Mouse (Mus musculus): ENCODE results near the gene Ocel1.

Ocel1 gene

DNA sequence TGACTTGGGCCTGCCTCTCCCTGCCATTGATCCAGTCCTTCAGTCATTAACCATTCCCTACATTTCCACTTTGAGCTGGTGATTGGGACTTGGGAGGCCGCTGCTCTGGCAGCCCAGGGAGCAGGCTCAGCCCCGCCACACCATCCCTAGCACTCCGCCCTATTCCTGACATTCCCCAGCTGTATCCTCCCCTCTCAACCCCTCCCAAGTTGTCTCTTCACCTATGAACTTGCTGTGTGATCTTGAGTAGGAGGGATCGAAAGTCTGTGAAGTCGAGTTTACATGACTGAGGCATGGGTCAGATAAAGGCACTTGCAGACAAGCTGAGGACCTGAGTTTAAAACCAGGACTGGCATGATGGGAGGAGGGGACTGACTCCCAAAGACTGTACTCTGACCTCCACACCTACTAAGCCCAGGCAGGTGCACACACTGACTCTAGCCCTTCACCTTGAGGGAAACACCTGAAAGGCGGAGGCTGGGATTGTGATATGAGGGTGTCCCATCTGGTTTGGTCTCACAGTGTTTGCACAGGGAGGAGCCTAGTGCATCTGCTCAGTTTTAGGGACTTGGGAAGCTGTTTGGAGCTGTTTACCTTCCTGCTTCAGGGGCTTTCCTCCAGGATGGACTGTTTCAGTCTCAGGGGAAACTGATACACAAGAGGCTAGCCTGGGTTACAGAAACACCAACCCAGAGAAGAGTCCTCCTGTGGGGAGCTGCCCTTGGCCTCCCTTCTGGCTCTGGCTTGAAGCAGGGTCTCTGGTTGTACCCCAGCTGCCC is 32.2 kb downstream of the Ocel1 start:
- DNase-seq (ENCODE audit: low read depth, low spot score): peak; percentile 69

DNA sequence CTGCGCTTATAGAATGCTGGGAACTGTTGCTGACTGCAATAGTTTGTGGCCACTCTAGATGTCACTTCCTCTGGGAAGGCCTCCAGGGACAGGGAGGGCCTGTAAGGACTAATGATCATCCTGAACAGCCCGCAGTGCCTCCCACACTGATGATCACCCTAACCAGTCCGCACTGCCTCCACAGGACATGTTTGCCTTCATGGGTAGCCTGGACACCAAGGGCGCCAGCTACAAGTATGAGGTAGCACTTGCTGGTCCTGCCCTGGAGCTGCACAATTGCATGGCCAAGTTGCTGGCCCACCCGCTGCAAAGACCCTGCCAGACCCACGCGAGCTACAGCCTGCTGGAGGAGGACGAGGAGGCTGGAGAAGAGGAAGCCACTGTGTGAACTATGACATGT is 32.9 kb downstream of the Ocel1 start:
- DNase-seq (ENCODE audit: low read depth, low spot score): no peak

DNA sequence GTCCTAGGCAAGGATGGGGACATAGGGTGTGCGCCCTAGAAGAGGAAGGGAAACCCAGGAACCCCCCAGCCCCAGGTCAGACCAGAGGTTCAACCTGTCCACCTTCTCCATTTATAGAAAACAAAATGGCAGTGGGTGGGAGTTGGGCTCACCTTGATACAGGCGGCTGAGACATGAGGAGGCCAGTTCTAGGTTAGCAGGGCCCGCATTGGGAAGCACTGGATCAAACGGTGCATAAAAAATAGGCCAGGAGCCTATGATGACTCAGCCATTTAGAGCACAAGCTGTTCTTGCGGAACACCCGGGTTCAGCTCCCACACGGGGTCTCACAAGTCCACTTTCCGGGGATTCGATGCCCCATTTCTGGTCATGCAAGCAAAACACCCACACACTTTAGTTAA is 33.9 kb downstream of the Ocel1 start:
- DNase-seq (ENCODE audit: low read depth, low spot score): no peak

DNA sequence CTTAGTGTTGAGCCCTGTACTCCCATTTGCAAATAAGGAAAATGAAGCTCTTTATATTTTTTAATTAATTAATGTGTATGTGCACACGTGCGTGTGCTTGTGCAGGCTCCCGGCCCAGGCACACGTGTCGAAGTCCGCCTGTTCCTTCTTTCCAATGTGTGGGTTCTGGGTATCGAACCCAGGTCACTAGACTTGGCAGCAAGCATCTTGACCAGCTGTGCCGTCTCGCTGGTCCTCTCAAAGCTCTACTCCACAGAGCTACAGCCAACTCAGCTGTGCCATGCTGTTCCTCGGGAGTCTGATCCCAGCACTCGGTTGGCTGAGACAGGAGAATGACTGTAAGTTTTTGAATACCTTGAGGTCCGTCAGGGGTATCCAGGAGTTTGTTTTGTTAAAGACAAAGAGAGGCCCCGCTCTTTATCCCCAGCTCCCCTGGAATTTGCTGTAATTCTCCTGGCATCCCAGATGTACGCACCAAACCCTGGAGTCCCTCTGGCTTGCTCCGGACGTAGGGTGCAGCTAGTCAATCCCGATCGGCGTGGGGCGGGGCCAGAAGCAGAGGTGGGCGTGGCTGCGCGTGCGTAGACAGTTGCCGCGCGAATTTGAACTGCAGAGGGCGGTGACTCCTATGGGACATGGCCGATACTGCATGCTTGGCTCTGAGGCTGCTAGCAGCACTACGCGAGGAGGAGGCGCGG is 34.5 kb downstream of the Ocel1 start, which contains the start of gene Ankle1:
Gene Ankle1, plus strand, starts transcription at position 610 of the 698 bp plus-strand sequence.
- peak; percentile 99 for DNase-seq (ENCODE audit: low read depth, low spot score)

DNA sequence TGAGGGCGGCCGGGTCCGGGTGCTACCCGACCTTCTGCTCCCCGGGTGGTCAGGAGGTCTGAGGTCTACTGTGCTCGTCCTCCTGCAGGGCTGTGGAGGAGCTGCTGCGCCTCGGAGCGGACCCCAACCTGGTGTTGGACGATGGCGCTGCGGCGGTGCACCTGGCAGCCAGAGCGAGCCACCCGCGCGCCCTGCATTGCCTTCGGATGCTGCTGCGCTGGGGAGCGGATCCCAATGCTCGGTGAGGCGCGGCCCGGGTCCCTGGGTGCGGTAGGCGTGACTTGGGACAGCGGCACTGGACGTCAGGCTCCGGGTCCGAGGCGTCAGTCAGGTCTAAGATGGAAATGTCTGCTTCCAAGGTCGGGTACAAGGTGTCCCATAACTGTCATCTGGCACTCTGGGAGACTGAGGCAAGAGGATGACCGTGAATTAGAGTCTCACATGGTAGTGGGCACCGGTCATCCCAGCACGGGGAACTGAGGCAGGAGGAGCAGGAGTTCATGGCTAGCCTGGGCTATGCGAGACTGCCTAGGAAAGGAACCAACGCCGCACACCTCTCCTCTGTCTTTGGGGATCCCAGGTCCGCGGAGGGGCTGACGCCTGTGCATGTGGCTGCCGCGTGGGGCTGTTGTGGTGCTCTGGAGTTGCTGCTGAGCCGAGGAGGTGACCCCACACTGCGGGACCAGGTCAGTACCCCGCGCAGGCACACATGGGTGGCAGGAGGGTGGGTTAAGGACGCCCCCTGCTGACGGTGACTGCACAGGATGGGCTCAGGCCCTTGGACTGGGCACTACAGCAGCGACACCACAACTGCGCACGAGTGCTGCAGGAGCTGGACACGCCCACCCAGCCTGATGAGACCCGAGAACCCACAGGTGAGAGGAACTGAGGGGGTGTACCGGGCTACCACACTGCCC is 35.3 kb downstream of the Ocel1 start:
- peak; percentile 86 for DNase-seq (ENCODE audit: low read depth, low spot score)

DNA sequence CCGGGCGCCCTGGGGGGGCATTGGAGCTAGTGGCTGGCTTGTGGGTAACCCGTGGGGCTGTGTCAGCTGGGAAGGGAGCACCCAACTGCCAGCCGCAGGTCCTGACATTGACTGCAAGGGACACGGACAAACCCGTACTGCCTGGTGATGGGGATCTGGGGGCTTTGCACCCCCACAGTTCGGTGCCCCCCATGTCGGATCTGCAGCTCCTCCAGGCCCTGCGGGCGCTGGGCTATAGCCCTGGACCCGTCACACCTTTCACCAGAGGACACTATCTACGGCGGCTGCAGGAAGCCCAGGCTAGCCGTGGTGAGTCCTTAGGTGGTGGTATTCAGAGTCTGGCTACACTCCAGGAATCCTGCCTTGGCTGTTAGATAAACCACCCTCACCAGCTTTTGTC is 36.3 kb downstream of the Ocel1 start:
- no peak for DNase-seq (ENCODE audit: low read depth, low spot score)

DNA sequence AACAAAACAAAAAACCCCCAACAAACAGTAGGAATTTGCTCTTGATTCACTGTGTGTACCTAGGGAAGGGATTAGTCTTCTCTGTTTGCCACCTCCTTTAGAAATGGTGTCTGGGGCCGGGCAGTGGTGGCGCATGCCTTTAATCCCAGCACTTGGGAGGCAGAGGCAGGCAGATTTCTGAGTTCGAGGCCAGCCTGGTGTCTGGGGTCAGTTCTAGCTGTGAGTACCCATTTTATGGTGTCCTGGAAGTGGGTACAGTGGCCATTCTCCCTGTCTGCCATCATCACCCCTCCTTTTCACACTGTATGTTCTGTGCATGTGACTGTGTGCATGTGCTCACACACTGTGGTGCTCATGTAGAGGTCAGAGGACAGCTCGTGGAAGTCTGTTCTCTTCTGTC is 37.1 kb downstream of the Ocel1 start:
- no peak for DNase-seq (ENCODE audit: low read depth, low spot score)

DNA sequence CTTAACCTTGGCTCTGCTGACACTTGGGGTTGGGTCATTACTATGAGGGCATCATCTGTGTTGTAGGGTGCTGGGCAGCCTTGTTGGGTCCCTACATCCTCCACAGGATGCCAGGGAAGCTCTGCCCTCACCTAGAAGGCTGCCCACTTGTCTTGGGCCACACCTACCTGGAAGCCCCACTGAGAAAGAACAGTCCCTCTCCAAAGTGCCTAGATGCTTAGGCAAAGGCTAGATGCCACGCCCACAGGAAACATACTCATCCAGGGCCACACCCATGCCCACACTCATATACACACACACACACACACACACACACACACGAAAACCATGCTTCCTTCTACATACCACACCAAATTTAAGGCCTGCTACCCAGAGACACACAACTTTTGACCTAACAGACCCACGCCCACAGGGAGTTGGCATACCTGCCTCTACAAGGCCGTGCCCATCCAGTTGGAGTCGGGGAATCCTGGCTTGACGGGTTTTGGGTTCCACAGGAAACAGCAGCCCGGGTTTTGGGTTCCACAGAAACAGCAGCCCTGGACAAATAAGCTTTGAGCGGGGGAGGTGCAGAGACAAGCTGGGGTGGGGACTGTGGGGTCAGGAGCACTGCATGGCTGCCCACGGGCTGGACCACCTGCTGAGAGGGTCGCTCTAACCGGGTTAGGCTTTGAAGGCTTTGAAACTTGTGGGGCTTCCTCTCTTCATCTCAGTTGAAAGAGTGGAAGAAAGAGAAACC is 40.6 kb downstream of the Ocel1 start:
- no peak for DNase-seq (ENCODE audit: low read depth, low spot score)

DNA sequence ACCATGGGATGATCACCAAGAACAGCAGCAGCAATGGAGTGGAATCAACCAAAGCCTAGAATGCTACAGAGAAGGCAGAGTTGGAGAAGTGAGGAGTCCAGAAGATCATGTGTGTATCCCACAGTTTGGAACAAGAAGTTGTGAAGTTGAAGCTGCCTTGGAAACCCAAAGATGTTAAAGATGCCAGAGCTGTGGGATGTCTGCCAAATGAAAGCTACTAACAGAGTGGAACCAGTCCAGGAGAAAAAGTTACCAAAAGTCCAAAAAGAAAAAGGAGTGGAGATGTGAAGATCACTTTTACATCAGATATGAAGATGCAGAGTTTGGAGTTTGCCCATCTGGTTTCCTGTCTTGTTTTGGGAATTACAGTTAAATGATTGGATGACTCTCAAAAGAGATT is 51.0 kb downstream of the Ocel1 start:
- DNase-seq (ENCODE audit: low read depth, low spot score): no peak

All from ES-CJ7 (cell line).